Mouse (Mus musculus) layer of hippocampus, postnatal 25 days (tissue): ENCODE results near the gene Zdhhc23. TPM values are rescaled to one million over a fixed set of nuclear protein-coding genes. Genes with fewer than 3 reads are reported as not detected.

Experiments used
- DNase-seq, 2 experiments: peaks; one replicate each; pipeline ENCODE4 v3.0.0; 2022; ENCODE audit warnings: mixed read lengths in 2 of 2, low spot score in 1 of 2; ENCODE audit errors: extremely low spot score in 1 of 2
- microRNA-seq, 2 experiments: library from miRNA; unstranded; fragments of <30 nt; microRNA quantifications; one replicate each; pipeline ENCODE4 v1.2.0; 2021
- total RNA-seq, 2 experiments: library from RNA; stranded (reverse); gene quantifications; 2 replicates each; pipeline ENCODE4 v1.2.3; 2021

The Zdhhc23 gene
- total RNA-seq, 2 experiments from 2014 or later, result 40.5 to 54.2 TPM

DNA sequence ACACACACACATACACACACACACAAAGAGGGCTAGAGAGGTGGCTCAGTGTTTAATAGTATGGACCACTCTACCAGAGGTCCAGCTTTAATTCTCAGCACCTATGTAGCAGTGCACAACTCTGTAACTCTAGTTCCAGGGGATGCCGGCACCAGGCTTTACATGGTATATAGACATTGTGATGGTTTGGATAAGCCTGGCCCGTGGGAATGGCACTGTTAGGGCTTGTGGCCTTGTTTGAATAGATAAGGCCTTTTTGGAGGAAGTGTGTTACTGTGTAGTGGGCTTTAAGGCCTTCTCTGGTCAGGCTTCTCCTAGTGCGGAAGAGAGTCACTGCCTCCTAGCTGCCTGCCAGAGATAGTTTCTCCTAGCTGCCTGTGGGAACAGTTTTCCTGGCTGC, 60.7 kb downstream of the Zdhhc23 start:
- DNase-seq, result no peak

Small RNAs within 50 kb of the gene (microRNA-seq; reads per million reads assigned to microRNA genes)
- 0 reads per million in 2 experiments for gene Mir3470b

Other genes with a start within 250 kb of the Zdhhc23 start
- gene Drd3, start 225.8 kb downstream of the Zdhhc23 start, total RNA-seq, result under 1 TPM; 0.26 to 0.54 TPM
- 1 to 10 TPM; 4.0 to 4.2 TPM for gene Ccdc191, start 90.0 kb downstream of the Zdhhc23 start, total RNA-seq
- 10 to 100 TPM; 26.8 to 40.8 TPM for gene Qtrt2, start 53.0 kb downstream of the Zdhhc23 start, total RNA-seq
- gene Gramd1c, start 83.6 kb upstream of the Zdhhc23 start, total RNA-seq, result 1 to 10 TPM; 3.2 to 3.5 TPM
- gene Atp6v1a, start 159.9 kb upstream of the Zdhhc23 start, total RNA-seq, result 100 to 1,000 TPM; 546 to 614 TPM
- 10 to 100 TPM; 55.9 to 56.1 TPM for gene Naa50, start 160.0 kb upstream of the Zdhhc23 start, total RNA-seq
- gene Usf3, start 193.5 kb upstream of the Zdhhc23 start, total RNA-seq, result 10 to 100 TPM; 34.2 to 44.2 TPM